ENCODE assay signal across 22 mouse cellular contexts in genomic region chr7:6153131-6153530, GRCm38 (mm10). TPM values are rescaled to one million over a fixed set of nuclear protein-coding genes. Genes with fewer than 3 reads are reported as not detected.
A peak's percentile ranks its signal among the peaks of the same experiment; 100 is the strongest.
DNase-seq lines count a peak whose midpoint lies in the region; ATAC-seq and TF ChIP-seq lines count a peak whose summit lies in the region.
"Had no signal": no experiment of that assay in that cellular context is flagged by ENCODE, and none has a peak within 500 bp of the region (broad histone marks: within the 10 kb centered on the region; RNA-seq: fewer than 3 reads in every experiment).

No protein-coding gene starts in this region.

- TF ChIP-seq POLR2A in small intestine, adult 2 months (IDR thresholded peaks at IDR 0.05; ENCODE audit: low read depth, low read length), result no peak

- H3K4me2 ChIP-seq in heart, embryonic 13.5 days, result no peak overlapping the region
- no peak overlapping the region for H3K4me2 ChIP-seq in intestine, embryonic 16.5 days (ENCODE audit: low read depth, low read length)
- H3K4me2 ChIP-seq: embryonic facial prominence, embryonic 15.5 days; forebrain, embryonic 13.5 days; limb, embryonic 15.5 days; lung, embryonic 15.5 days had no signal

- no peaks in the 10 kb centered on the region for H3K27me3 ChIP-seq in heart, embryonic 13.5 days (replicated peaks)
- no peaks in the 10 kb centered on the region for H3K27me3 ChIP-seq in megakaryocyte, embryonic 14.5 days (replicated peaks)
- H3K27me3 ChIP-seq in small intestine, adult 2 months (ENCODE audit: control insufficient read depth, insufficient read depth, low read length), result no peaks in the 10 kb centered on the region
- no peaks in the 10 kb centered on the region for H3K27me3 ChIP-seq in intestine, embryonic 16.5 days (replicated peaks; ENCODE audit: control insufficient read depth, insufficient read depth, low read length)
- H3K27me3 ChIP-seq: CH12.LX; embryonic facial prominence, embryonic 15.5 days; forebrain, embryonic 13.5 days; limb, embryonic 15.5 days; lung, embryonic 15.5 days had no signal

- no peak overlapping the region for H3K4me3 ChIP-seq in heart, embryonic 13.5 days
- peak overlapping the region; percentile 59 for H3K4me3 ChIP-seq in megakaryocyte, embryonic 14.5 days (replicated peaks)
- H3K4me3 ChIP-seq in small intestine, adult 2 months (ENCODE audit: low read depth, low read length), result no peak overlapping the region
- no peak overlapping the region for H3K4me3 ChIP-seq in intestine, embryonic 16.5 days (ENCODE audit: low read length)
- H3K4me3 ChIP-seq: embryonic facial prominence, embryonic 15.5 days; forebrain, embryonic 13.5 days; limb, embryonic 15.5 days had no signal

- TF ChIP-seq CTCF in small intestine, adult 2 months (IDR thresholded peaks at IDR 0.05; ENCODE audit: extremely low read depth, insufficient read length, insufficient replicate concordance, low read depth, low read length), result no peak

- ATAC-seq in heart, embryonic 13.5 days (ENCODE audit: extremely low read depth, insufficient number of reproducible peaks, low FRiP score, low TSS enrichment), result no peak
- no peak for ATAC-seq in megakaryocyte, adult 5-6 weeks (ENCODE audit: poor library complexity, severe bottlenecking)
- no peak for ATAC-seq in intestine, embryonic 16.5 days
- ATAC-seq: forebrain, embryonic 13.5 days; inflammation-experienced regulatory T-cells, adult 6 months had no signal

- 0 out of 2 replicates have a peak overlapping the region, but pooled peaks have one; percentile 22 for H3K27ac ChIP-seq in heart, embryonic 13.5 days (replicated peaks)
- peak overlapping the region; percentile 1; the same call in 1 of the 2 replicates for H3K27ac ChIP-seq in small intestine, adult 2 months (ENCODE audit: insufficient read depth, low read depth, low read length)
- H3K27ac ChIP-seq in intestine, embryonic 16.5 days (ENCODE audit: low read length), result no peak overlapping the region
- H3K27ac ChIP-seq: embryonic facial prominence, embryonic 15.5 days; forebrain, embryonic 13.5 days; limb, embryonic 15.5 days; lung, embryonic 15.5 days had no signal

- 87% methylated on average over 3 of the region's 3 CpGs for WGBS in heart, embryonic 13.5 days
- 55% methylated on average over 3 of the region's 3 CpGs for WGBS in small intestine, adult 2 months
- WGBS in intestine, embryonic 16.5 days, result 87% methylated on average over 3 of the region's 3 CpGs

- H3K4me1 ChIP-seq in heart, embryonic 13.5 days, result peaks cover 69% of the 10 kb centered on the region
- H3K4me1 ChIP-seq in megakaryocyte, embryonic 14.5 days, result peaks cover 87% of the 10 kb centered on the region
- peaks cover 43% of the 10 kb centered on the region for H3K4me1 ChIP-seq in small intestine, adult 2 months (ENCODE audit: control insufficient read depth, insufficient read depth, insufficient read length, low read length)
- H3K4me1 ChIP-seq in intestine, embryonic 16.5 days (ENCODE audit: control insufficient read depth, insufficient read depth, low read length), result peaks cover 37% of the 10 kb centered on the region

- DNase-seq in heart, postnatal 10 days, result no peak
- DNase-seq in adrenal gland, postnatal 25 days, result peak; percentile 37
- DNase-seq: cerebellum, adult 11 months; kidney, postnatal 14 days had no signal

- no peaks in the 10 kb centered on the region for H3K36me3 ChIP-seq in heart, embryonic 13.5 days
- peaks cover 2% of the 10 kb centered on the region for H3K36me3 ChIP-seq in megakaryocyte, embryonic 14.5 days (replicated peaks; ENCODE audit: low read length)
- no peaks in the 10 kb centered on the region for H3K36me3 ChIP-seq in small intestine, adult 2 months (ENCODE audit: control insufficient read depth, insufficient read depth, low read length)
- H3K36me3 ChIP-seq in intestine, embryonic 16.5 days (ENCODE audit: control insufficient read depth, insufficient read depth, low read length), result no peaks in the 10 kb centered on the region
- H3K36me3 ChIP-seq: embryonic facial prominence, embryonic 15.5 days; limb, embryonic 15.5 days; lung, embryonic 15.5 days had no signal

- H3K9ac ChIP-seq in heart, embryonic 13.5 days, result no peak overlapping the region
- no peak overlapping the region for H3K9ac ChIP-seq in intestine, embryonic 16.5 days (ENCODE audit: low read depth, low read length)
- H3K9ac ChIP-seq: embryonic facial prominence, embryonic 15.5 days; forebrain, embryonic 13.5 days; limb, embryonic 15.5 days; lung, embryonic 15.5 days had no signal

- intact Hi-C loops in heart, postnatal 10 days (cut with DNase I), result no loop called here

- H3K9me3 ChIP-seq in heart, embryonic 13.5 days, result no peaks in the 10 kb centered on the region
- no peaks in the 10 kb centered on the region for H3K9me3 ChIP-seq in megakaryocyte, embryonic 14.5 days
- no peaks in the 10 kb centered on the region for H3K9me3 ChIP-seq in intestine, embryonic 16.5 days (ENCODE audit: control insufficient read depth, low read length)
- H3K9me3 ChIP-seq: embryonic facial prominence, embryonic 15.5 days; forebrain, embryonic 13.5 days; limb, embryonic 15.5 days; lung, embryonic 15.5 days had no signal

RNA-seq across cellular contexts. Expression of gene Zfp787, which starts 2.7 kb away (rescaled TPM):
- 19.1 and 20.0 TPM in 2 replicates for polyA plus RNA-seq in heart, embryonic 13.5 days (2015; fragmentation: Nextera tagmentation; extraction: Ambion mirVana)
- total RNA-seq in heart, postnatal 10 days (2021), result 10 to 100 TPM; 44.2 to 48.6 TPM
- polyA plus RNA-seq in megakaryocyte, embryonic 14.5 days (2012; ENCODE audit: insufficient read depth, low replicate concordance), result 31.0 and 49.7 TPM in 2 replicates
- total RNA-seq in megakaryocyte, adult 5-6 weeks (2015), result 11.9 and 17.0 TPM in 2 replicates
- 25.6 and 25.7 TPM in 2 replicates for total RNA-seq in megakaryocyte, adult 5-6 weeks (2017)
- 51.5 and 58.0 TPM in 2 replicates for total RNA-seq in adrenal gland, postnatal 25 days (2021)
- 32.3 and 62.7 TPM in 2 replicates for polyA plus RNA-seq in small intestine, adult 2 months (2012; rRNA removed)
- 20.6 and 20.9 TPM in 2 replicates for polyA plus RNA-seq in intestine, embryonic 16.5 days (2015; fragmentation: Nextera tagmentation; extraction: Ambion mirVana)

RNA-seq across cellular contexts. Expression of gene Zfp444, which starts 18.9 kb away (rescaled TPM):
- polyA plus RNA-seq in heart, embryonic 13.5 days (2015; fragmentation: Nextera tagmentation; extraction: Ambion mirVana), result 26.8 and 34.0 TPM in 2 replicates
- total RNA-seq in heart, postnatal 10 days (2021), result 10 to 100 TPM; 11.8 to 13.8 TPM
- polyA plus RNA-seq in megakaryocyte, embryonic 14.5 days (2012; ENCODE audit: insufficient read depth, low replicate concordance), result 42.1 and 48.4 TPM in 2 replicates
- total RNA-seq in megakaryocyte, adult 5-6 weeks (2015), result 2.0 and 3.6 TPM in 2 replicates
- 4.1 and 8.0 TPM in 2 replicates for total RNA-seq in megakaryocyte, adult 5-6 weeks (2017)
- total RNA-seq in adrenal gland, postnatal 25 days (2021), result 21.6 and 31.8 TPM in 2 replicates
- 12.7 and 33.9 TPM in 2 replicates for polyA plus RNA-seq in small intestine, adult 2 months (2012; rRNA removed)
- 34.6 and 35.3 TPM in 2 replicates for polyA plus RNA-seq in intestine, embryonic 16.5 days (2015; fragmentation: Nextera tagmentation; extraction: Ambion mirVana)

RNA-seq across cellular contexts. Expression of gene Galp, which starts 43.8 kb away (rescaled TPM):
- polyA plus RNA-seq in heart, embryonic 13.5 days (2015; fragmentation: Nextera tagmentation; extraction: Ambion mirVana), result not detected in 2 replicates
- not detected for total RNA-seq in heart, postnatal 10 days (2021)
- not detected in 2 replicates for polyA plus RNA-seq in megakaryocyte, embryonic 14.5 days (2012; ENCODE audit: insufficient read depth, low replicate concordance)
- total RNA-seq in megakaryocyte, adult 5-6 weeks (2015), result not detected in 2 replicates
- total RNA-seq in megakaryocyte, adult 5-6 weeks (2017), result not detected in 2 replicates
- total RNA-seq in adrenal gland, postnatal 25 days (2021), result not detected in 2 replicates
- not detected in 2 replicates for polyA plus RNA-seq in small intestine, adult 2 months (2012; rRNA removed)
- polyA plus RNA-seq in intestine, embryonic 16.5 days (2015; fragmentation: Nextera tagmentation; extraction: Ambion mirVana), result not detected in 2 replicates
- total RNA-seq: CH12.LX; granulocyte monocyte progenitor cell, adult 5-6 weeks; layer of hippocampus, postnatal 14 days; left cerebral cortex, postnatal 14 days; megakaryocyte progenitor cell, adult 5-6 weeks had no signal
- polyA plus RNA-seq: embryonic facial prominence, embryonic 15.5 days; forebrain, embryonic 13.5 days; hindbrain, embryonic 11.5 days; inflammation-experienced regulatory T-cells, adult 6 months; limb, embryonic 15.5 days; lung, embryonic 15.5 days; neural tube, embryonic 14.5 days; stomach, embryonic 14.5 days had no signal
